Mouse (Mus musculus): ENCODE measurements around the gene Nrcam. TPM values are rescaled to one million over a fixed set of nuclear protein-coding genes. Genes with fewer than 3 reads are reported as not detected.
"Not testable (repeated sequence)": the region's sequence is repeated elsewhere in the genome, so short reads cannot be mapped to it uniquely, and the experiment has no call there.

The Nrcam gene
- 1.5 TPM in 1 of 2 replicates, not detected in the other for total RNA-seq (2014; fragmentation: Nextera tagmentation)
- total RNA-seq (2017), result 0.13 and 0.67 TPM in 2 replicates

- peak; percentile 53 for ATAC-seq (replicated peaks; ENCODE audit: poor library complexity, severe bottlenecking)
Observed at GRCm38 (mm10) chr12:44328381-44329315, at the start of gene Nrcam. Gene Nrcam (plus strand): TSS chr12:44328885.

- ATAC-seq (replicated peaks; ENCODE audit: poor library complexity, severe bottlenecking), result not testable (repeated sequence)
Observed at GRCm38 (mm10) chr12:44280147-44280546, 48.5 kb upstream of the Nrcam start.

- ATAC-seq (replicated peaks; ENCODE audit: poor library complexity, severe bottlenecking), result no peak
Observed at GRCm38 (mm10) chr12:44281534-44281933, 47.2 kb upstream of the Nrcam start.

GRCm38 (mm10) chr12:44283378-44283777 lies 45.3 kb upstream of the Nrcam start:
- ATAC-seq (replicated peaks; ENCODE audit: poor library complexity, severe bottlenecking), result peak; percentile 65

GRCm38 (mm10) chr12:44286992-44287391 lies 41.7 kb upstream of the Nrcam start:
- peak; percentile 37; the same call in 1 of the 2 replicates for ATAC-seq (replicated peaks; ENCODE audit: poor library complexity, severe bottlenecking)

GRCm38 (mm10) chr12:44292281-44292680 lies 36.4 kb upstream of the Nrcam start:
- ATAC-seq (replicated peaks; ENCODE audit: poor library complexity, severe bottlenecking), result peak; percentile 89

GRCm38 (mm10) chr12:44300793-44301192 lies 27.9 kb upstream of the Nrcam start:
- no peak for ATAC-seq (replicated peaks; ENCODE audit: poor library complexity, severe bottlenecking)

GRCm38 (mm10) chr12:44304012-44304411 lies 24.7 kb upstream of the Nrcam start:
- no peak for ATAC-seq (replicated peaks; ENCODE audit: poor library complexity, severe bottlenecking)

- no peak for ATAC-seq (replicated peaks; ENCODE audit: poor library complexity, severe bottlenecking)
Observed at GRCm38 (mm10) chr12:44304869-44305268, 23.8 kb upstream of the Nrcam start.

- no peak for ATAC-seq (replicated peaks; ENCODE audit: poor library complexity, severe bottlenecking)
Observed at GRCm38 (mm10) chr12:44308221-44308620, 20.5 kb upstream of the Nrcam start.

GRCm38 (mm10) chr12:44315212-44315611 lies 13.5 kb upstream of the Nrcam start:
- no peak for ATAC-seq (replicated peaks; ENCODE audit: poor library complexity, severe bottlenecking)

- no peak for ATAC-seq (replicated peaks; ENCODE audit: poor library complexity, severe bottlenecking)
Observed at GRCm38 (mm10) chr12:44325091-44325490, 3.6 kb upstream of the Nrcam start.

GRCm38 (mm10) chr12:44327452-44327851 lies 1.2 kb upstream of the Nrcam start:
- no peak for ATAC-seq (replicated peaks; ENCODE audit: poor library complexity, severe bottlenecking)

- ATAC-seq (replicated peaks; ENCODE audit: poor library complexity, severe bottlenecking), result peak; percentile 40
Observed at GRCm38 (mm10) chr12:44329316-44330215, 881 bp downstream of the Nrcam start.

GRCm38 (mm10) chr12:44330216-44330719 lies 1.6 kb downstream of the Nrcam start:
- ATAC-seq (replicated peaks; ENCODE audit: poor library complexity, severe bottlenecking), result no peak

- ATAC-seq (replicated peaks; ENCODE audit: poor library complexity, severe bottlenecking), result no peak
Observed at GRCm38 (mm10) chr12:44337136-44337640, 8.5 kb downstream of the Nrcam start.

- ATAC-seq (replicated peaks; ENCODE audit: poor library complexity, severe bottlenecking), result no peak
Observed at GRCm38 (mm10) chr12:44338195-44338622, 9.5 kb downstream of the Nrcam start.

- ATAC-seq (replicated peaks; ENCODE audit: poor library complexity, severe bottlenecking), result no peak
Observed at GRCm38 (mm10) chr12:44344075-44344474, 15.4 kb downstream of the Nrcam start.

GRCm38 (mm10) chr12:44345251-44345650 lies 16.6 kb downstream of the Nrcam start:
- ATAC-seq (replicated peaks; ENCODE audit: poor library complexity, severe bottlenecking), result no peak

- ATAC-seq (replicated peaks; ENCODE audit: poor library complexity, severe bottlenecking), result no peak
Observed at GRCm38 (mm10) chr12:44346143-44346542, 17.5 kb downstream of the Nrcam start.
